Mouse (Mus musculus) lung, postnatal 25 days (tissue): ENCODE results near the gene Tnni3.
A peak's percentile ranks its signal among the peaks of the same experiment; 100 is the strongest.

Experiments used
- DNase-seq: peaks from one replicate; pipeline ENCODE4 v3.0.0; 2022; ENCODE audit warnings: low spot score

Gene Tnni3

DNA sequence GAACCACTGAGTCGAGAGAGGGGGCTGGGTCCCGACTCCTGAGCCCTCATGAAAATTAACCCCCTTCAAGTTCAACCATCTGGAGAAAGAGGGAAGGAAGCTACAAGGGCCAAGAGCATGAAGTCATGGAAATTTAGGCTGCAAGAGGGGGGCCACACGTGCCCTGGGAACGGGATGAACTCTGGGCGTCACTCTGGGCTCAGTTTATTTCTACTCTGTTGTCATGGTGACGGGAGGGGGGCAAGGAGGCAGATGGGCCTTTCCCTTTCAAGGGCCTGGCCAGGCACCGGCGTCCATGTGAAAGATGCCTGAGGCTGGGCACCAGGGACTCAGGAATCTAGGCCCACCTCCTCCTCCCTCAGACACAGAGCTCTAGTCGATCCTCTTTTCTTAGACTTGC, 25.8 kb downstream of the Tnni3 start:
- peak; percentile 89 for DNase-seq

DNA sequence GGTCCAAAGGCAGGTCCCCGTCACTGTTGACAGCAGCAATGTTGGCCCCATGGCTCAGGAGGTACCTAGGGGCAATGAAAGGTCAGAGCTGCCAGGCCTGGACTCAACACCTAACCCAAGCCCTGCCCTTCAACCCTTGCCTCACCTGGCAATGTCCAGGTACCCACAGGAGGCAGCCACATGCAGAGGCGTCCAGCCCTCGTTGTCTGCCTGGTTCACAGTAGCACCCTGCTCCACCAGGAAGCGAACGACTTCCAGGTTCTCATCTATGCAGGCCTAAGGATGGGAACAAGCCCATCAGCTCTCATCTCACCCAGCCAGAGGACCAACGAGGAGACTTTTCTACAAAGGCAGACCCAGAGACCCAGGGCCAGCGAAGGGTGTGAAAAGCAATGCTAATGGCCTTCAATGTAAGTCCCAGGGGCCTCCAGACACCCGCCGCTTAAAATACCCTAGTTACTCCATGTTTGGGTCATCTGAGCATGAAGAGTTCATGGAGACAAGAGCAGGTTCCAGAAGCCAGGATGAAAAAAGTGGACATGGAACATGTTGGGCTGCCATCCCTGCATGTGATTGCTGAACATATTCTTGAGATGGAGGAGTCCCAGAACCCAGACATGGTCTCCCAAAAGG, 26.6 kb downstream of the Tnni3 start:
- no peak for DNase-seq

DNA sequence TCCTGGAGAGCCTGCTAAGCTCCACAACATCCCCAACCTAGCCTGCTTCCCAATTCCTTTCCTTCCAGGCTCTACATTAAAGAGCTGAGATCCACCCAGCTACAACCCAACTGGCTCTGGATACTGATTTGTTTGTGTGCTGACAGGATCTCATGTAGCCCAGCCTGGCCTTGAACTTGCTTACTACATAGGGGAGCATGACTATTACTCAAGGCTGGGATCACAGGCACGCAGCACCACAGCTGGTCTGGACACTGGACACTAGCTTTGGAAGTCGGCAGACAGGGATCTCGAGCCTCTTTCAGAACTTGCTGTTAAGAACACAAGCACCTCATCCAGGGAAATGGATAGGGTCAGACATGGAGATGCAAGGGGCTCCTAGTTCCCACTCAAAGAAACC, 27.6 kb downstream of the Tnni3 start:
- DNase-seq, result no peak

DNA sequence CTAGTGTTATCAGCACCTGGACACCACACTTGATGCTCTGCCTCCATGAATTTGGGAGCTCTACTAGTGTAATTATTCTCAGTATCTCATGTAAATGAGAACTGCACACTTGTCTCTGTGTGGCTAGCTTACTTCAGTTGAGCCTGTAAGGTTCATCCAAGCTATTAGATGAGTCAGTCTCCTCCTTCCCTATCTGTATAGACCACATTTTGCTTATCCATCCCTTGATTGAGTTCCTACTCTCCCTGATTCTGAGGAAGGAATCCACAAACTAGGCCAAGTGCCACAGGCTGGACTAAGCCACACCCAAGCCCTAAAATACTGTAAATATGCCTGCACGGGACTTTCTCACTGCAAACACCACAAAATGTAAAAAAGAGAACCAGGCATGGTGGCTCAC, 30.0 kb downstream of the Tnni3 start:
- no peak for DNase-seq

DNA sequence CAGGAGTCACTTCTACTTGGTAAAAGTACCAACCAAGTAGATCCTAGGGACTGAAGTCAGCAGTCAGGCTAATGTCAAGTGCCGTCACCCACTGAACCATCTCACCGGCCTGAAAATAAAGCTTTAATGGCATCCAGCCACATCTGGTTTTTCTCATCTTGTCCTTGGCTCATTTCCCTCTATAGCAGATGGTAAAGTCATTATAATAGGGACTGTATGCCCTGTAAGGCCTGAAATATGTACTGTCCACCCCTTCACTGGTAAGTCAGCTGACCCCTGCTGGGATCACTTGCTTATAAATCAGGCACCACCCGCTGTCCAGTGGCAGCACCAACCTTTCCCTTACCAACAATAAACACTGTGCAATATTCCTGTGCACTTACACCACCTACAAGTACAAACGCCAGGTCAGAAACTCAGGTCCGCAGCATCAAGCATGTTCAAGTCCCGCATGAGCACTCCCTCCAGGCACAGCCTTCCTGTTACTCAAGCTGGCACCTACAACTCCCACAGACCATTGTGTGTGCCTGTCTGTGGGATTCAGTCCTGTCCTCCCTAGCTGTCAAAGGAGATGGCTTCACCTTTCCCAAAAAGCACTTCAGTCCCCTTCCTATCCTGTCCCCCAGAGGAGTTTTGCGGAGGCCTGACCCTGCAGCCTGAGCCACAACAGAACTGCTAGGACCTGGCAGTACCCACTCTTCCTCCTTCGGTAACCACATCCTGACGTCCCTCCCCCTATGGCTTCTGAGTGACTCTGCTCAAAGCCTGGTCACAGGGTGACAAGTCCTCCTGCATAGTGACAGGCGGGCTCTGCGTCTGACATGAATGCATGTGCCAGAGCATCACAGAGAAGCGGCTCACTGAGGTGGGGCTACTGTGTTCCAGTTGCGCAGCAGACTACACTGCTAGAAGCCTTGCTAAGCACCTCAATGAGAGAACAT, 31.5 kb downstream of the Tnni3 start:
- peak; percentile 29 for DNase-seq

DNA sequence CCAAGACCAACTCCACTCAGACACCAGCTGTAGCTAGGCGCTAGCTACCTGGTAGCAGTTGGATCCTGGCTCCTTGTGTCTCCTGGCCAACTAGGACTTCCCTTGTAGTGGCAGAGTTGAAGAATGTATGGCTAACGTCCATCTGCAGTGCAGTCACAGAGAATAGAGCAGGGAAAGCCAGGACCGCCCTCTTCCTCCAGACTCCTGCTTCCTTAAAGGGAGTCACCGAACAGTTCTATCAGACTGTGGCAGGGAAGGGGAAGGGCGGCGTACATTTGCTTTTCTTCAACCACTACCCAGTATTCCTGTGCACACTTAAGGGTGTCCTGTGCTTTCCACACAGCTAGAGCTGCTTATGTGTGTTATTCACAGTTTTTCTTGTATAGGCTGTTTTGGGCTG, 32.7 kb downstream of the Tnni3 start:
- DNase-seq, result peak; percentile 66

DNA sequence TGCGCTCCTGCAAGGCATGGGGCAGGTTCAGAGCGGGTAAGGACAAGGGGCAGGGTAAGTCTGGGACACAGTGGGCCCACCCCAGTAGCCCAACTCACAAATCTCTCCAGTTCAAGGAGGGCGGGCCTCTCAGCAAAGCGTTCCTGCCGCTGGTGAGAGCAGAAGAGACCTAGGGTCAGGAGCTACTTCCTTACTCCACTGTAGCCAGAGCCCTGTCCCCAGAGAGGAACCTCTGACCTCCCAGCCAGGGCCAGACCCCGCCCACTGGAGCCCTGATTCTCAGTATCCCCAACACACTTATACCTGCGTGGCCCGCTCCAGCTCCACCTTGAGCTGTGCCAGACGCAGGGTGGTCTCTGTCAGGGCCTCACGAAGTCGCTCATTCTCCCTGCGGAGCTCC, 41.7 kb downstream of the Tnni3 start:
- DNase-seq, result no peak

DNA sequence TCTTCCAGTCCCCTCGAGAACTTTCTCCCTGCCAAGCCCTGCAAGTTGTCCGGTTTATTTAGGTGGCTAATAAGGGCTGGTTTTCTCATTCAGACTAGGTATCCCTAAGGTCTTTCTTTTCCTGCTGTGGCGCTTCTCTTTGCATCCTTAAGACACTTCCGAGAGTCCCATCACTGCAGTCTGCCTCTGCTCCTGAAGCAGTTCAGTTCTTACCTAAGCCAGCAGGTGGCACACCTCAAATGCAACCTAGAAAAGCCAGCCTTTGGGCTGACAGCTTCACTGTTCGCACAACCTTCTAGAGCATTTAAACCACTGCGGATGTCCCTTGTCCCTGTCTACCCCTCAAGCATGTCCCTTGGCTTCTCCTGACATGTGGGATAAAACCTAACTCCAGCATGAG, 44.4 kb downstream of the Tnni3 start:
- peak; percentile 39 for DNase-seq

DNA sequence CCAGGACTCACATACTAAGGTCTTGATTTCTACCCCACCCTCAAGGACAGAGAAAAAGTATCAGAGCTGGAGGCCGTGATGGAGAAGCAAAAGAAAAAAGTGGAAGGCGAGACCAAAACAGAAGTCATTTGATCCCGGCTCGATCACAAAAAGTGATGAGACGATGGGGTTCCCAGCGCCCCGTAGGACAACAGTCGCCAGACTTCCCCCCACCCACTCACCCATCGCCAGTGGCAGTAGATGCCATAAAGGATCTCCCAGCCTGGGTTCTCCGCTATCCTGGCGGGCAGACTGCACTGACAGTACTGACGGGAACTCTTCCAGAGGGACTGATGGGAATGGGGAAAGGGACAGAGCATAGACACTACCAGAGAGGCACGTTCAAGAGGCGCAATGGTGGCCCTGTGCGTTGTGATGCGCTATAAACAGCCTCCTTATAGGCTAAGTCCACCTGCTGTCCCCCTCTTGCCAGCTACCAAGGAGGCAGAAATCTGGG, 45.2 kb downstream of the Tnni3 start:
- no peak for DNase-seq

DNA sequence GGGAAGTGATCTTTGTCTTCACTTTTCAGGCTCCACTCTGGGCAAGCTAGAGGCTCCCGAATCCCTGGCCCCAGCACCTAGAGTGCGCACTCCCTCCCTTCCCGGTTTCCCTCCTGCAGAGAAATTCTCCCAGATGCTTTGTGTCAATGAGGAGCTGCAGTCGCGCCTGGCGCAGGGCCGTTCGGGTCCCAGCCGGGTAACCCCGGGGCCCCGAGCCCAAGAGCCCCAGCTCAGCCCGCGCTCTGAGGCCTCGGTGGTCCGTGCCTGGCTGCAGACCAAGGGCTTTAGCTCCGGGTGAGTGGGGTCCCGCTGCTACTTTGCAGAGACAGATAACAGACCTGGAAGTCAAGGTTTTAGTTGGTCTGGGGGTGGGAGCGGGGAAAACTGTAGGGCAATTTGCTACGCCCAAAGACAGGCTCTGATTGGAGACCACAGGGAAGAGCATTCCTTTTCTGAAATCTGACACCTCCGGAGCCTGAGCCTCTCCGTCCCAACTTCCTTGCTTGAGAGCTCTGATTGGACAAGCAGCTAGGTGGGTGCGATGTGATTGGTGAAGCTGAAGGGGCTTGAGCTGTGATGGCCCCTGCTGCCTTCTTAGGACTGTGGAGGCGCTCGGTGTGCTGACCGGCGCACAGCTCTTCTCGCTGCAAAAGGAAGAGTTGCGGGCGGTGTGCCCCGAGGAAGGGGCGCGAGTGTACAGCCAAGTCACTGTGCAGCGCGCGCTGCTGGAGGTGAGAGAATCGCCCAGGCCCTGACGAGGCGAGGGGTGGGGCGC, 45.8 kb downstream of the Tnni3 start:
- DNase-seq, result peak; percentile 87

DNA sequence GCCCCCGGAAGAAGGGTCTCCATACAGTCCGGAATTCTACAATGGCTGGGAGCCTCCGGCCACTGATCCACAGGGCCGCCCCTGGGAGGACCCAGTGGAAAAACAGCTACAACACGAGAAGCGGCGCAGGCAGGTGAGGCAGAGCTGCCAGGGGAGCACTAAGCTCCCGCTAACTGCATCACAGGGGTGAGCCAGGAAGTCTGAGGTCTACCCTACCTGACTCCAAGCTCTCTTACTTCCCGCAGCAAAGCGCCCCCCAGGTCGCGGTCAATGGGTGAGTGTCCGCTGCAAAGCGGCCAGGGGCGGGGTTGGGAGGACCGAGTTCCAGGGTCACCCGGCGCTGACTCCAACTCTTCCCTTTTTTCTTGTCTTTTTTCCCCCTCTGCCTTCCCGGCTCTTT, 50.1 kb downstream of the Tnni3 start:
- no peak for DNase-seq

DNA sequence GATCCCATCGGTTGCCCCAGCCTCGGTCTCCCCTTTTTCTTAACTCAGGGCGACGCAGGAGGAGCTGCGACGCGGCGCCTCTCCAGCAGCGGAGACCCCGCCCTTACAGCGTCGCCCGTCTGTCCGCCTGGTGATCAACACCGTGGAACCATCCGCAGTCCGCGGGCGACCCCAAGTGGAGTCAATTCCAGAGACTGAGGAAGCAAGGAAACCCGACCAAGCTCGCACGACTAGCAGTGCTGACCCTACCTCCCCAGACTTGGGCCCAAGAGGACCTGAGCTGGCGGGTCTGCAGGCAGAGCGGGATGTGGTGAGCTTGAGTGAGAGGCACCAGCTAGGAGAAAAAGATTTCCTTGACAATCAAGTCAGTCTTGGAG, 52.9 kb downstream of the Tnni3 start:
- peak; percentile 84 for DNase-seq

DNA sequence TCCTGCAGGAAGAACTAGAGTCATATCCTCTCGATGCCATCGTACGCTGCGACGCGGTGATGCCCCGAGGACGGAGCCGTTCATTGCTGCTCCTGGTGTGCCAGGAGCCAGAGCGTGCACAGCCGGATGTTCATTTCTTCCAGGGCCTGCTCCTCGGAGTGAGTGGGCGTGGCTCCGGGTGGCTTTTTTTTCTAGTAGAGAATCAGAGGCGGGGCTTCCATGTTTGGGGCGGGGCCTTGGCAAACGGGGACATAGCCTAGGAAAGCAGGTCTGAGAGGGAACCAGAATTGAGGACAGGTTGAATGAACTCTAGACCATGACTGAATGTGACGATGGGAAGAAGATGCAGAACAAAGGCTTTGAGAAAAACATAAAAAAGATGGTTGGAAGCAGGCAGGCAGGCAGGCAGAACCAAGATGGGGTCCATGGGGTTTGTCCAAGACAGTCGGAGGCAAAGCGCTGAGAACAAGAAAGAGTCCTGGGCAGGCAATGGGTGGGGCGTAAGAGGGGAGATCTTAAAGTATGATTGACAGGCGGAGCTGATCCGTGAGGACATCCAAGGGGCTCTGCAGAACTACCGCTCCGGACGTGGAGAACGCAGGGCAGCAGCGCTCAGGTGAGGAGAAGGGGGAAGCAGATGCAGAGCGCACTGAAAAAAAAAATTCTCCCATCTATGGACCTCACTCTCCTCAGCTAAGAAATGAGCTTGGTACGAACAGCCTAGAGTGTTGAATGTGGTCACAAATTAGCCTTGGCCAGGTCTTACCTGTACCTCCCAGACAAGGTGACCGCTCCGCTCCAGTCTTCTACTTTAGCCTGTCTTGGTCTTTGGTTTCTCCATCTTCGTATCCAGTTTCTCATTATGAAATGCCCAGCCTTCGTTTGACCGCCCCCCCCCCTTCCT, 53.5 kb downstream of the Tnni3 start:
- peak; percentile 80 for DNase-seq
